Comparison of ENCODE assay signal across 24 mouse cellular contexts in genomic region chr6:28160399-28160798, GRCm38 (mm10). TPM values are rescaled to one million over a fixed set of nuclear protein-coding genes. Genes with fewer than 3 reads are reported as not detected.
A peak's percentile ranks its signal among the peaks of the same experiment; 100 is the strongest.
DNase-seq lines count a peak whose midpoint lies in the region; ATAC-seq and TF ChIP-seq lines count a peak whose summit lies in the region.
"Had no signal": no experiment of that assay in that cellular context is flagged by ENCODE, and none has a peak within 500 bp of the region (broad histone marks: within the 10 kb centered on the region; RNA-seq: fewer than 3 reads in every experiment).

No protein-coding gene starts in this region.

- no peaks in the 10 kb centered on the region for H3K27me3 ChIP-seq in MEL (ENCODE audit: control insufficient read depth in 1 of 2, insufficient read depth in 2 of 2, low read length in 2 of 2)
- no peaks in the 10 kb centered on the region for H3K27me3 ChIP-seq in liver, postnatal 0 days (ENCODE audit: insufficient read depth, low read length)
- H3K27me3 ChIP-seq: embryonic facial prominence, embryonic 12.5 days; forebrain, embryonic 12.5 days had no signal

- DNase-seq in A20 (ENCODE audit: low read depth, low spot score) (peak; percentile 43), MEL (ENCODE audit: low read depth, low spot score) (peak; percentile 81)
- DNase-seq in heart, adult 11 months: no peak
- no peak for DNase-seq in liver, postnatal 0 days
- DNase-seq in ovary, postnatal 14 days (ENCODE audit: low spot score): no peak
- DNase-seq: adrenal gland, adult 8-10 months; adrenal gland, postnatal 14 days; adrenal gland, postnatal 36 days; cerebellum, adult 18-20 months; cerebellum, adult 8-10 months; cerebellum, adult 9-11 months; cerebellum, postnatal 14 days; cerebellum, postnatal 36 days had no signal

- H3K4me2 ChIP-seq in liver, postnatal 0 days (ENCODE audit: low read depth, low read length): no peak overlapping the region
- H3K4me2 ChIP-seq: embryonic facial prominence, embryonic 12.5 days; forebrain, embryonic 12.5 days had no signal

- ATAC-seq in common myeloid progenitor, adult 5-6 weeks (replicated peaks; ENCODE audit: low read depth, poor library complexity, severe bottlenecking): peak; percentile 74
- ATAC-seq in megakaryocyte progenitor cell, adult 5-6 weeks (replicated peaks; ENCODE audit: poor library complexity): peak; percentile 46; the same call in 1 of the 2 replicates
- ATAC-seq in liver, postnatal 0 days: no peak
- ATAC-seq: activated CD4-positive, CD25-positive, alpha-beta regulatory T cell, adult 4 months; forebrain, embryonic 14.5 days; forebrain, embryonic 16.5 days; Patski had no signal

- WGBS in liver, postnatal 0 days (ENCODE audit: insufficient replicate concordance): 43% methylated on average over 5 of the region's 5 CpGs

- H3K9me3 ChIP-seq in MEL (replicated peaks; ENCODE audit: insufficient read depth, low read length): no peaks in the 10 kb centered on the region
- no peaks in the 10 kb centered on the region for H3K9me3 ChIP-seq in liver, postnatal 0 days (ENCODE audit: low read length)
- H3K9me3 ChIP-seq: embryonic facial prominence, embryonic 10.5 days; embryonic facial prominence, embryonic 12.5 days; forebrain, embryonic 12.5 days; G1E had no signal

- peak overlapping the region in 1 of 2 experiments; percentile 82; a peak in 2 of 4 replicates for H3K4me3 ChIP-seq in MEL (ENCODE audit: control insufficient read depth in 1 of 2, insufficient read depth in 1 of 2, low read depth in 2 of 2, low read length in 2 of 2)
- H3K4me3 ChIP-seq in liver, postnatal 0 days (ENCODE audit: low read depth, low read length): no peak overlapping the region
- H3K4me3 ChIP-seq: embryonic facial prominence, embryonic 10.5 days; embryonic facial prominence, embryonic 12.5 days; forebrain, embryonic 12.5 days had no signal

- H3K9ac ChIP-seq in MEL (ENCODE audit: control insufficient read depth, low read depth, low read length, poor library complexity, severe bottlenecking): peak overlapping the region; percentile 25; the same call in 1 of the 2 replicates
- H3K9ac ChIP-seq in liver, postnatal 0 days (replicated peaks): no peak overlapping the region
- H3K9ac ChIP-seq: embryonic facial prominence, embryonic 12.5 days; forebrain, embryonic 12.5 days had no signal

- H3K27ac ChIP-seq in MEL (ENCODE audit: control insufficient read depth, low read depth, low read length): peak overlapping the region; percentile 19; the same call in 1 of the 2 replicates
- H3K27ac ChIP-seq in liver, postnatal 0 days (ENCODE audit: low read depth): no peak overlapping the region
- H3K27ac ChIP-seq: embryonic facial prominence, embryonic 10.5 days; embryonic facial prominence, embryonic 12.5 days; forebrain, embryonic 12.5 days had no signal

- TF ChIP-seq CTCF in MEL (IDR thresholded peaks at IDR 0.05 in 2 of 3, conservative IDR thresholded peaks at IDR 0.05 in 1 of 3; ENCODE audit: control insufficient read depth in 1 of 3, insufficient read depth in 1 of 3, low read depth in 2 of 3, low read length in 3 of 3, poor library complexity in 1 of 3, severe bottlenecking in 1 of 3): no peak
- no peak for TF ChIP-seq CTCF in liver, postnatal 0 days (IDR thresholded peaks at IDR 0.05; ENCODE audit: low read depth)

- TF ChIP-seq EP300 in MEL (IDR thresholded peaks at IDR 0.05; ENCODE audit: low read depth in 1 of 2, low read length in 2 of 2): peak in 1 of 2 experiments; percentile 66; a peak in 2 of 4 replicates
- no peak for TF ChIP-seq EP300 in liver, postnatal 0 days (IDR thresholded peaks at IDR 0.05; ENCODE audit: low read depth)

- no peaks in the 10 kb centered on the region for H3K79me2 ChIP-seq in MEL (ENCODE audit: control insufficient read depth, insufficient read depth, low read length, poor library complexity)

- peaks cover 0 to 11% of the 10 kb centered on the region in 2 experiments; a peak in 2 of 4 replicates for H3K4me1 ChIP-seq in MEL (ENCODE audit: control insufficient read depth in 1 of 2, insufficient read depth in 2 of 2, low read length in 2 of 2)
- H3K4me1 ChIP-seq in liver, postnatal 0 days (ENCODE audit: insufficient read depth): no peaks in the 10 kb centered on the region
- H3K4me1 ChIP-seq: embryonic facial prominence, embryonic 10.5 days; embryonic facial prominence, embryonic 12.5 days; forebrain, embryonic 12.5 days had no signal

- TF ChIP-seq POLR2A in MEL (IDR thresholded peaks at IDR 0.05; ENCODE audit: control insufficient read depth in 1 of 2, insufficient read depth in 1 of 2, low read depth in 1 of 2, low read length in 2 of 2, poor library complexity in 1 of 2): no peak

- TF ChIP-seq RAD21 in MEL (IDR thresholded peaks at IDR 0.05; ENCODE audit: low read depth, low read length): no peak

- peaks cover 0 to 5% of the 10 kb centered on the region in 2 experiments; a peak in 2 of 4 replicates for H3K36me3 ChIP-seq in MEL (ENCODE audit: control insufficient read depth in 1 of 2, insufficient read depth in 2 of 2, low read length in 2 of 2)
- H3K36me3 ChIP-seq in liver, postnatal 0 days (replicated peaks; ENCODE audit: insufficient read depth, low read length): no peaks in the 10 kb centered on the region
- H3K36me3 ChIP-seq: embryonic facial prominence, embryonic 10.5 days; embryonic facial prominence, embryonic 12.5 days; forebrain, embryonic 12.5 days; G1E had no signal

TF ChIP-seq in MEL, 35 proteins besides CTCF, POLR2A, EP300 and RAD21:
- TF ChIP-seq SIN3A (IDR thresholded peaks at IDR 0.05; ENCODE audit: low read length) (peak; percentile 69), SMC3 (IDR thresholded peaks at IDR 0.05; ENCODE audit: low read depth, low read length) (peak; percentile 5; the same call in 1 of the 2 replicates), MAX (IDR thresholded peaks at IDR 0.05; ENCODE audit: low read length) (0 out of 2 replicates have a peak, but pooled peaks have one; percentile 50), KAT2A (conservative IDR thresholded peaks at IDR 0.05; ENCODE audit: low read depth, low read length) (0 out of 2 replicates have a peak, but pooled peaks have one; percentile 17), TAL1 (IDR thresholded peaks at IDR 0.05; ENCODE audit: low read length) (no peak), GATA1 (IDR thresholded peaks at IDR 0.05; ENCODE audit: low read depth, low read length) (no peak), MAFK (IDR thresholded peaks at IDR 0.05; ENCODE audit: borderline replicate concordance, low read depth, low read length) (0 out of 2 replicates have a peak, but pooled peaks have one; percentile 31), ELF1 (IDR thresholded peaks at IDR 0.05; ENCODE audit: low read depth, low read length) (peak; percentile 72), UBTF (IDR thresholded peaks at IDR 0.05; ENCODE audit: borderline replicate concordance, insufficient read depth, low read depth, low read length) (no peak), MEF2A (IDR thresholded peaks at IDR 0.05; ENCODE audit: extremely low read depth, insufficient replicate concordance, low read depth, low read length, poor library complexity, severe bottlenecking) (no peak), E2F4 (IDR thresholded peaks at IDR 0.05; ENCODE audit: borderline replicate concordance, low read depth, low read length) (no peak), RCOR1 (IDR thresholded peaks at IDR 0.05; ENCODE audit: low read depth, low read length) (peak; percentile 33; the same call in 1 of the 2 replicates), TBP (IDR thresholded peaks at IDR 0.05; ENCODE audit: low read depth, low read length) (0 out of 2 replicates have a peak, but pooled peaks have one; percentile 56), MXI1 (IDR thresholded peaks at IDR 0.05; ENCODE audit: low read depth, low read length) (peak; percentile 43; the same call in 1 of the 2 replicates), MYC (IDR thresholded peaks at IDR 0.05; ENCODE audit: low read depth, low read length) (peak; percentile 75; the same call in 1 of the 2 replicates), MAZ (IDR thresholded peaks at IDR 0.05; ENCODE audit: low read depth, low read length) (no peak), ETS1 (IDR thresholded peaks at IDR 0.05; ENCODE audit: low read depth, low read length) (peak; percentile 65), TCF12 (IDR thresholded peaks at IDR 0.05; ENCODE audit: low read depth, low read length) (0 out of 2 replicates have a peak, but pooled peaks have one; percentile 26)

RNA-seq across cellular contexts. Expression of gene Grm8, which starts 25.4 kb away (rescaled TPM):
- 0.42 and 0.49 TPM in 2 replicates for total RNA-seq in MEL (2012; rRNA removed)
- polyA plus RNA-seq in MEL (2012; ENCODE audit: insufficient read depth in 1 of 2, insufficient read length in 2 of 2, low read depth in 1 of 2, low replicate concordance in 2 of 2, missing spikeins in 1 of 2): under 1 TPM in 1 of 2 experiments, not detected in 1; 0.52 TPM
- total RNA-seq in common myeloid progenitor, adult 5-6 weeks (2017): not detected in 2 replicates
- total RNA-seq in megakaryocyte progenitor cell, adult 5-6 weeks (2015): not detected in 2 replicates
- not detected in 2 replicates for total RNA-seq in megakaryocyte progenitor cell, adult 5-6 weeks (2017)
- polyA plus RNA-seq in liver, postnatal 0 days (2015; fragmentation: Nextera tagmentation; extraction: Ambion mirVana): 0.05 TPM in 1 of 2 replicates, not detected in the other
- polyA plus RNA-seq: C2C12, G1E, Patski had no signal

Comparison
In these comparisons a context has a peak if more than half of its experiments do, and no peak if none do; other contexts are left out.
1. DNase-seq: peak in A20 (single experiment) and MEL (single experiment); none in heart, adult 11 months (single experiment), liver, postnatal 0 days (single experiment) and ovary, postnatal 14 days (single experiment).